Mouse (Mus musculus) pancreas, adult 10 weeks (tissue): ENCODE data around the gene Ghdc. TPM values are rescaled to one million over a fixed set of nuclear protein-coding genes. Genes with fewer than 3 reads are reported as not detected.

Source experiments
- polyA plus RNA-seq: library from polyadenylated mRNA; stranded (reverse); fragments of 350-450 nt; fragmentation: Illumina TruSeq; extraction: RNeasy Lipid Tissue Mini Kit (QIAGEN cat#74804); gene quantifications from one replicate; pipeline ENCODE4 v1.2.3, GENCODE M21; 2015; ENCODE audit warnings: low read depth, low replicate concordance; ENCODE audit not compliant: insufficient read depth

Gene Ghdc
- 2.9 TPM for polyA plus RNA-seq

DNA sequence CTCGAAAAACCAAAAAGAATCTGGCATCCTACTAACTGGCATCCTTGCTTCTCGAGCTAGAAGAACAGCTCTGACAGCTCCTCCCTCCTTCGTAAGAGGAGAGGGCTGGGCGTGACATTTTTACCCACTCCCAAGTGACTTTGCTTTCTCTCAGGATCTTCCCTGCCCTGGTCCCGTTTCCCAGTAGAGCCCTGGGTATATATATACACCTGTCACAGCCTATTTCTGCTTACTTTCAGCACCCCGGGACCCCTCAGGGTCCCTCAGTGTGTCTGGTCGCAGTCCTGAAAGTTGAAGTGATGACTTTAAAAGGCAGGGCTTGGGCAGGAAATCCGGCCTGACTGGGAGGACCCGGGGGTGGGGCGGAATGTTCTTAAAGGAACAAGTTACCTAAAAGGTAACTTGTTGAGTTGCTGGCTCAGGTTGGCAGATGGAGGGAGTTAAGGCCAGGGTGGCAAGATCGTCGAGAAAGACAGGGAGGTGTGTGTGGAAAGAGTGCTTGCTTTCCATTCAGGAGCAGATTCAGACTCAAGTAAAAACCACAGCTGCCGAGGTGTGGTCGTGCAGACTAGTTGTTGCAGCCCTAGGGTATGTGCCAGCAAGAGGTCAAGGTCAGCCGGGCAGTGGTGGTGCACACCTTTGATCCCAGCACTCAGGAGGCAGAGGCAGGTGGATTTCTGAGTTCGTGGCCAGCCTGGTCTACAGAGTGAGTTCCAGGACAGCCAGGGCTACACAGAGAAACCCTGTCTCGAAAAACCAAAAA lies at the start of gene Ghdc:
TSS of gene Ghdc (minus strand) at position 312 of the 763 bp plus-strand sequence.

GRCm38 (mm10) chr11:100762831-100763230 lies 7.9 kb downstream of the Ghdc start, which contains the start of gene Hcrt:
TSS of gene Hcrt (minus strand) at chr11:100762931.

DNA sequence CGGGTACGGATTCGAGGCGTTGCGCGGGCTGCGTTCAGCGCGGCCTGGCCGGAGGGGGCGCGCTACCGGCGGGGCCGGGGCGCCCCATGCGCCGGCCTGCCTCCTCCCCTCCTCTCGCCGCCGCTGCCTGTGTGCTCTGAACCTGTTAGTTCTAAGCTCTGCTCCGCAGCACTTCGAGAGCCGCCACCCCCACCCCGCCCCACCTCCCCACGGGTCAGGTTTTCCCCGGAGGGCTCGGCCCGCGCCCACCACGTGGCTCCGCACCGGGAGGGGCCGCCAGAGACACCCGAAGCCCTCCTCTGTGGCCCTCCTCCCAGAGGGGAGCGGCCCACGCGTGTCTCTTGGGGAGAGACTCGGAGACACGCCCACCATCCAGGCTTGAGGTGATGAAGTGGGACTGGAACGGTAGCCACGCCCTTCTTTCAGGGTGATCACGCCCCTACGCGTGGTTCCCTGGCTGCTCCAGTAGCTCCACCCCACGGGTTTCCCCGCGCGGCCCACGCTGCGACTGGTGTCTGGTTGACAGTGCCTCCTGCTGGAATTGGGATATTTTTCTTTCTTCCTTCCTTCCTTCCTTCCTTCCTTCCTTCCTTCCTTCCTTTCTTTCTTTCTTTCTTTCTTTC lies 11.0 kb downstream of the Ghdc start, which contains the start of gene Kcnh4:
TSS of gene Kcnh4 (minus strand) at position 332 of the 623 bp plus-strand sequence.

DNA sequence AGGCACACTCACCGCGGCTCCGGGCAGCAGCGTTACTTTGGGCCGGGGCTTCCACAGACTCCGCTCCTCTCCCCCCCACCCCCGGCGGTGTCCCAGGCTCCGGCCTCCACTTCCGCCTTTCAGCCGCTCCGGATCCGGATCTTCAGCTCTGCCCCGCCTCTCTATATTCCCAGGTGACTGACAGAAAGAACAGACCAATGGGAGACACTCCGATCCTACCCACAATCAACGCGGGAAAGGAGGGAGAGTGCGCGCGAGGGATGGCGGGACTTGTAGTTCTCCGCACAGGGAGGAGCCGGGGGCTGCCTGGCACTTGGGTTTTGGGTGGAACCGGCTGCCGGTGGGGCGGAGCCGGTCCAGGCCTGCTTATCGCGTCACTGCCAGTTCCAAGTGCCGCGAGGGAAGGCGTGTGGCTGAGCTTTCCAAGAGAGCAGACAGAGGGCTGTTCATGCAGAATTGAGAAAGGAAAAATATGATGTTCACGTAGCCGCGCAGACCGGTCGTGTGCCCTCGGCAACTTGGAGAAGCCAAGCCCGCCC lies 32.6 kb downstream of the Ghdc start, which contains the start of gene Rab5c:
TSS of gene Rab5c (minus strand) at position 150 of the 539 bp plus-strand sequence.

Other genes with a start within 250 kb of the Ghdc start
- 43.7 TPM for gene Acly, start 243.0 kb downstream of the Ghdc start, polyA plus RNA-seq
- 1.3 TPM for gene Ttc25, start 225.3 kb downstream of the Ghdc start, polyA plus RNA-seq
- 9.4 TPM for gene Cnp, start 196.1 kb downstream of the Ghdc start, polyA plus RNA-seq
- 4.3 TPM for gene Nkiras2, start 151.7 kb downstream of the Ghdc start, polyA plus RNA-seq
- 115 TPM for gene Dnajc7, start 150.8 kb downstream of the Ghdc start, polyA plus RNA-seq
- not detected for gene Zfp385c, start 78.5 kb downstream of the Ghdc start, polyA plus RNA-seq
- 1.8 TPM for gene Dhx58, start 66.7 kb downstream of the Ghdc start, polyA plus RNA-seq
- gene Kat2a, start 58.5 kb downstream of the Ghdc start, polyA plus RNA-seq = 11.0 TPM
- gene Hspb9, start 57.1 kb downstream of the Ghdc start, polyA plus RNA-seq = not detected
- 32.6 TPM for gene Rab5c, start 32.7 kb downstream of the Ghdc start, polyA plus RNA-seq
- not detected for gene Kcnh4, start 11.0 kb downstream of the Ghdc start, polyA plus RNA-seq
- gene Hcrt, start 8.0 kb downstream of the Ghdc start, polyA plus RNA-seq = not detected
- gene Stat5b, start 79.8 kb upstream of the Ghdc start, polyA plus RNA-seq = 6.7 TPM
- gene Stat5a, start 88.4 kb upstream of the Ghdc start, polyA plus RNA-seq = 3.6 TPM
- gene Stat3, start 168.6 kb upstream of the Ghdc start, polyA plus RNA-seq = 16.6 TPM
- gene Cavin1, start 199.9 kb upstream of the Ghdc start, polyA plus RNA-seq = 54.5 TPM
- gene Atp6v0a1, start 238.5 kb upstream of the Ghdc start, polyA plus RNA-seq = 9.5 TPM